Mouse (Mus musculus) adipocyte (in vitro differentiated cells): ENCODE data around the gene Ms4a2.

Experiments
- DNase-seq: peaks from one replicate; pipeline ENCODE4 v3.0.0-alpha.2; 2016; ENCODE audit warnings: low spot score

The Ms4a2 gene

DNA sequence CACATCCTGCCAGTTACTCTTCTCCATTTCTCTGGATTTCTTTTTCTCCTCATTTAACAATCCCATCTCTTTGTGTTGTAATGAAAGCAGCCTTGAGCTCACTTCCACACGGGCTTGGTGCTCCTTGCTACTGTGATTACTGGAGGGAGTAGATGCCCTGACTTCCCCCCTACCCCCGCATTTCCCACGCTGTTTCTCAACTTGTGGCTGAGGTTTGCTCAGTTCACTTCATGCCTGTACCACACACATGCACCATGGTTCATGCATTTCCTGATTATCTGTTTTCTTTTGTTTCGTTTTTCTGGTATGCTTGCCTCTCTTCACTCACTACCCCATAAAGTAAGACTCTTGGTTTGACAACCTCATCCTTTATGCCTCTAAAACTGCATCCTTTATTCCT is 34.3 kb downstream of the Ms4a2 start:
- no peak for DNase-seq

DNA sequence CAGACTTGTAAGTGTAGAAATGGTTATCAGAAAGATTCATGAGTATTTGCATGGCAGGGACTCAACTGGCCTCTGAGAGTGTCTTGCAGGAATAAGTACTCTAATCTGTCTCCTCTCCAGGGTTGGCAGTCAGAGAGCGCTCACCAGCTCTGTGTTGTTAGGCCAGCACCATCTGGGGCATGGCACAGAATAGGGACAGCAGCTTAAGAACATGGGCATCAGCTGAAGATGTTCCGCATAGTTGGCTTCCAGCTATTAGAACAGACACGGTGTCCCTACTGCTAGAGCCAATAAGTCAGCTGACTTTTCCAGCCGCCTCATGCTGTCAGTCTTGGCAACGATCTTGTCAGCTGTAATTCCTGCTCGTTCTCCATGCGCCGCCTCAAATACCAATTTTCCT is 48.6 kb downstream of the Ms4a2 start:
- DNase-seq: no peak
